Mouse (Mus musculus) brain, embryonic 14.5 days (tissue): Measurements from ENCODE around the gene Zfp512.
A peak's percentile ranks its signal among the peaks of the same experiment; 100 is the strongest.

Experiments
- CTCF ChIP-seq: fragments of 200-500 bp; IDR thresholded peaks from 2 replicates; pipeline ENCODE4 v1.5.1; 2012; ENCODE audit warnings: inconsistent platforms, mild to moderate bottlenecking, moderate library complexity, borderline replicate concordance; ENCODE audit not compliant: insufficient read depth, insufficient read length; ENCODE audit errors: extremely low read depth
- POLR2A ChIP-seq: fragments of 200-500 bp; IDR thresholded peaks from 2 replicates; pipeline ENCODE4 v1.6.1; 2012; ENCODE audit warnings: mild to moderate bottlenecking, inconsistent platforms, borderline replicate concordance; ENCODE audit not compliant: poor library complexity, insufficient read depth, insufficient read length, severe bottlenecking; ENCODE audit errors: extremely low read depth

DNA sequence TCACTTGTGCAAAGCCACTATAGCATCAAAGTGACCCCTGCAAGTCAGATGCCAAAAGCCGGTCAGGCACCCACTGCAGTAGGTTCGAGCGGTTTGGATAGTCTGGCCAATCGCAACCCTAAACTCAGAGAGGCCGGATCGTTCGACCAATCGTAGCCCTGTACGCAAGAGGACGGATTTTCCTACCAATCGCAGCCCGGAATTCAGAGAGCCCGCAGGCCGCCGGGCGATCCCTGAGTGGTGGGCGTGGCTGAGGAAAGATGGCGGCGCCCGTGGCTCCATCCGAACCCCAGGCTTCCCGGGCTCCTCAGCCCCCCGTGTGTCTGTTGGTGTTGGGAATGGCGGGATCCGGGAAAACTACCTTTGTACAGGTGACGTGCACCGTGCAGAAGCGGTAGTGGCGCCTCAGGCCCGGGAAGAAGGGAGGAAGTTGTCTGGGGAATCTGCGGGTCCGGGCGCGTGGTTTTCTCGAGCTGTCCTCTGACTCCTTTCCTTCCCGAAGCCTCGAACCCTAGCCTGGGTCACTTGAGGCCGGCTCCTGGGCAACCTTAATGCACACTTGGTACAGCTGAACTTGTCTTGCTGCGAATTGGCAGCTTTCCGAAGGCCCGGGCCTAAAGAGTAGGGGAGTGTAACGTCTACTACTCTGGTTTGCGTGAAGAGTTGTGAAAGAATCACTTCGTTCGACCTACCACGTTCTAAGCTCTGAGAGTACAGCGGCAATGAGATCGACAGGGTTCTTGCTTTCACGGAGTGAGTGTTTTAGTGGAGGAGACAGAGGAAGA lies 42.5 kb downstream of the Zfp512 start, which contains the start of gene Gpn1:
- TF ChIP-seq POLR2A (peak; percentile 36; the same call in 1 of the 2 replicates), CTCF (no peak)
